Mouse (Mus musculus): Measurements from ENCODE around the gene Mbtd1.
A peak's percentile ranks its signal among the peaks of the same experiment; 100 is the strongest.

The Mbtd1 gene

GRCm38 (mm10) chr11:93987026-93987425, 101.4 kb downstream of the Mbtd1 start:
- no peak for DNase-seq (ENCODE audit: low read depth, low spot score)

GRCm38 (mm10) chr11:93987625-93988327, 102.1 kb downstream of the Mbtd1 start:
- peak; percentile 51 for DNase-seq (ENCODE audit: low read depth, low spot score)

GRCm38 (mm10) chr11:93988328-93989062, 102.8 kb downstream of the Mbtd1 start:
- DNase-seq (ENCODE audit: low read depth, low spot score) = no peak

GRCm38 (mm10) chr11:93994531-93994930, 108.9 kb downstream of the Mbtd1 start:
- no peak for DNase-seq (ENCODE audit: low read depth, low spot score)

GRCm38 (mm10) chr11:93995111-93995719, 109.6 kb downstream of the Mbtd1 start:
- DNase-seq (ENCODE audit: low read depth, low spot score) = peak; percentile 96

GRCm38 (mm10) chr11:93995720-93996305, 110.2 kb downstream of the Mbtd1 start, which contains the start of gene Spag9:
TSS of gene Spag9 (plus strand) at chr11:93996091.
- DNase-seq (ENCODE audit: low read depth, low spot score) = peak; percentile 97

All from brain, adult 2 months (tissue).